Mouse (Mus musculus) MEL (cell line): ENCODE results near the gene Apoc4. TPM values are rescaled to one million over a fixed set of nuclear protein-coding genes. Genes with fewer than 3 reads are reported as not detected.

Experiments
- DNase-seq: peaks from one replicate; pipeline ENCODE4 v3.0.0; 2011; ENCODE audit warnings: low read depth, low spot score
- H3K27ac ChIP-seq: 2 replicates; pipeline ENCODE4 v1.5.1; 2012; ENCODE audit warnings: low read depth, mild to moderate bottlenecking, control low read depth, low read length, moderate library complexity; ENCODE audit not compliant: control insufficient read depth
- H3K27me3 ChIP-seq, 2 experiments: fragments of 150-350 bp in 1 of 2; sonication (generic) in 1 of 2; 2 replicates each; pipeline ENCODE4 v1.6.1; 2012; ENCODE audit warnings: low read length in 2 of 2, mild to moderate bottlenecking in 2 of 2, improper control_type of control experiment in 1 of 2, moderate library complexity in 1 of 2; ENCODE audit not compliant: insufficient read depth in 2 of 2, control insufficient read depth in 1 of 2
- H3K36me3 ChIP-seq, 2 experiments: 2 replicates each; pipeline ENCODE4 v1.6.1; 2012 to 2014; ENCODE audit warnings: low read length in 2 of 2, improper control_type of control experiment in 1 of 2, inconsistent platforms in 1 of 2, mild to moderate bottlenecking in 1 of 2; ENCODE audit not compliant: insufficient read depth in 2 of 2, control insufficient read depth in 1 of 2
- H3K4me1 ChIP-seq, 2 experiments: fragments of 150-350 bp in 1 of 2; sonication (generic) in 1 of 2; 2 replicates each; pipeline ENCODE4 v1.6.1; 2012; ENCODE audit warnings: low read length in 2 of 2, improper control_type of control experiment in 1 of 2, mild to moderate bottlenecking in 1 of 2; ENCODE audit not compliant: insufficient read depth in 2 of 2, control insufficient read depth in 1 of 2
- H3K4me3 ChIP-seq, 2 experiments: fragments of 150-350 bp in 1 of 2; sonication (generic) in 1 of 2; 2 replicates each; pipeline ENCODE4 v1.5.1; 2012; ENCODE audit warnings: low read depth in 2 of 2, low read length in 2 of 2, mild to moderate bottlenecking in 2 of 2, moderate library complexity in 2 of 2, control low read depth in 1 of 2, improper control_type of control experiment in 1 of 2; ENCODE audit not compliant: control insufficient read depth in 1 of 2, insufficient read depth in 1 of 2
- H3K79me2 ChIP-seq: 2 replicates; pipeline ENCODE4 v1.6.1; 2012; ENCODE audit warnings: mild to moderate bottlenecking, low read length, moderate library complexity; ENCODE audit not compliant: control insufficient read depth, poor library complexity, insufficient read depth
- H3K9ac ChIP-seq: 2 replicates; pipeline ENCODE4 v1.6.1; 2012; ENCODE audit warnings: low read depth, mild to moderate bottlenecking, control low read depth, low read length, moderate library complexity; ENCODE audit not compliant: control insufficient read depth, poor library complexity, severe bottlenecking
- H3K9me3 ChIP-seq: fragments of 150-350 bp; sonication (generic); replicated peaks from 2 replicates; pipeline ENCODE4 v1.6.1; 2012; ENCODE audit warnings: mild to moderate bottlenecking, low read length, improper control_type of control experiment, moderate library complexity; ENCODE audit not compliant: insufficient read depth
- CHD2 ChIP-seq: IDR thresholded peaks from 2 replicates; pipeline ENCODE4 v1.6.1; 2011; ENCODE audit warnings: low read length, improper control_type of control experiment
- EP300 ChIP-seq, 2 experiments: IDR thresholded peaks; 2 replicates each; pipeline ENCODE4 v1.6.1; 2011; ENCODE audit warnings: improper control_type of control experiment in 2 of 2, low read length in 2 of 2, low read depth in 1 of 2, mild to moderate bottlenecking in 1 of 2
- ETS1 ChIP-seq: IDR thresholded peaks from 2 replicates; pipeline ENCODE4 v1.6.1; 2012; ENCODE audit warnings: low read depth, mild to moderate bottlenecking, inconsistent platforms, low read length, improper control_type of control experiment, moderate library complexity
- GABPA ChIP-seq: IDR thresholded peaks from 2 replicates; pipeline ENCODE4 v1.6.1; 2012; ENCODE audit warnings: low read depth, mild to moderate bottlenecking, inconsistent platforms, low read length, improper control_type of control experiment, moderate library complexity
- HCFC1 ChIP-seq: IDR thresholded peaks from 2 replicates; pipeline ENCODE4 v1.6.1; 2012; ENCODE audit warnings: low read depth, mild to moderate bottlenecking, inconsistent platforms, low read length, improper control_type of control experiment, moderate library complexity
- MAFK ChIP-seq: IDR thresholded peaks from 2 replicates; pipeline ENCODE4 v1.6.1; 2011; ENCODE audit warnings: low read depth, mild to moderate bottlenecking, low read length, improper control_type of control experiment, borderline replicate concordance
- MAZ ChIP-seq: IDR thresholded peaks from 2 replicates; pipeline ENCODE4 v1.6.1; 2012; ENCODE audit warnings: low read depth, mild to moderate bottlenecking, inconsistent platforms, low read length, improper control_type of control experiment
- MEF2A ChIP-seq: IDR thresholded peaks from 2 replicates; pipeline ENCODE4 v1.6.1; 2014; ENCODE audit warnings: low read depth, mild to moderate bottlenecking, inconsistent platforms, low read length, improper control_type of control experiment; ENCODE audit not compliant: poor library complexity, insufficient replicate concordance, severe bottlenecking; ENCODE audit errors: extremely low read depth
- NRF1 ChIP-seq: IDR thresholded peaks from 2 replicates; pipeline ENCODE4 v1.6.1; 2014; ENCODE audit warnings: low read depth, mild to moderate bottlenecking, inconsistent platforms, low read length, improper control_type of control experiment, moderate library complexity; ENCODE audit not compliant: poor library complexity, insufficient read depth, severe bottlenecking
- POLR2A ChIP-seq, 2 experiments: IDR thresholded peaks; 2 replicates each; pipeline ENCODE4 v1.6.1; 2011 to 2012; ENCODE audit warnings: low read length in 2 of 2, mild to moderate bottlenecking in 2 of 2, control low read depth in 1 of 2, improper control_type of control experiment in 1 of 2, low read depth in 1 of 2, moderate library complexity in 1 of 2; ENCODE audit not compliant: control insufficient read depth in 1 of 2, insufficient read depth in 1 of 2, poor library complexity in 1 of 2
- POLR2AphosphoS2 ChIP-seq: IDR thresholded peaks from 2 replicates; pipeline ENCODE4 v1.6.1; 2011; ENCODE audit warnings: low read length, improper control_type of control experiment
- RCOR1 ChIP-seq: IDR thresholded peaks from 2 replicates; pipeline ENCODE4 v1.6.1; 2012; ENCODE audit warnings: low read depth, mild to moderate bottlenecking, inconsistent platforms, low read length, improper control_type of control experiment
- SMC3 ChIP-seq: IDR thresholded peaks from 2 replicates; pipeline ENCODE4 v1.6.1; 2011; ENCODE audit warnings: low read depth, low read length, improper control_type of control experiment
- TCF12 ChIP-seq: IDR thresholded peaks from 2 replicates; pipeline ENCODE4 v1.6.1; 2014; ENCODE audit warnings: low read depth, mild to moderate bottlenecking, inconsistent platforms, low read length, improper control_type of control experiment, moderate library complexity
- UBTF ChIP-seq: IDR thresholded peaks from 2 replicates; pipeline ENCODE4 v1.6.1; 2012; ENCODE audit warnings: low read depth, mild to moderate bottlenecking, inconsistent platforms, low read length, improper control_type of control experiment, moderate library complexity, borderline replicate concordance; ENCODE audit not compliant: insufficient read depth
- USF2 ChIP-seq, 2 experiments: IDR thresholded peaks; 2 replicates each; pipeline ENCODE4 v1.6.1; 2011 to 2012; ENCODE audit warnings: improper control_type of control experiment in 2 of 2, low read length in 2 of 2, borderline replicate concordance in 1 of 2, inconsistent platforms in 1 of 2, low read depth in 1 of 2, mild to moderate bottlenecking in 1 of 2; ENCODE audit not compliant: insufficient read depth in 1 of 2
- ZKSCAN1 ChIP-seq: IDR thresholded peaks from 2 replicates; pipeline ENCODE4 v1.6.1; 2012; ENCODE audit warnings: low read depth, mild to moderate bottlenecking, inconsistent platforms, low read length, improper control_type of control experiment, moderate library complexity
- polyA plus RNA-seq, 2 experiments: library from polyadenylated mRNA; stranded (reverse) in 1 of 2; unstranded in 1 of 2; fragments of >175 nt in 1 of 2; fragments of >200 nt in 1 of 2; gene quantifications; 2 replicates each; pipeline versions ENCODE4 v1.2.1 to v1.2.4; 2012; ENCODE audit warnings: low replicate concordance in 2 of 2, low read depth in 1 of 2; ENCODE audit not compliant: insufficient read length in 2 of 2, insufficient read depth in 1 of 2, missing spikeins in 1 of 2
- total RNA-seq: library from RNA; depleted of rRNA; stranded (reverse); fragments of 300-350 nt; gene quantifications from 2 replicates; pipeline ENCODE4 v1.2.3, GENCODE M21; 2012

Apoc4 gene
- total and polyA plus RNA-seq, 3 experiments = not detected

DNA sequence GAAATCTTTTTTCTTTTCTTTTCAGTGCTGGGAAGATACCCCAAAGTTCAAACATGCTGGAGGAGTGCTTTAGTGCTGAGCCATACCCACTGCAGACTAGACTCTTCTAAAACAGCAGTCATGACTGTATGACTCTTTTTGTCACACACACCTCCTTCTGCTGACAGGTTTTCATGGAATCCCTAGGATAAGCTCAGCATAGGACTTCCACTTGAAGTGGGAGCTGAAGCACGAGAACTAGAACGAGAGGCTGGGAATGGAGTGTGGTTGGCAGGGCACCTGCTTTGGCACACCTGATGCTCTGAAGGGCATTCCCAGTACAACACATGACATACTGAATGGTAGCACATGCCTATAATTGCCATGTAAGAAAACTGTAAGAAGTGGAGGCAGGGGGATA is 28.7 kb downstream of the Apoc4 start:
- H3K9ac ChIP-seq = no peak overlapping the region
- H3K9me3 ChIP-seq = no peaks in the 10 kb centered on the region
- TF ChIP-seq MEF2A = no peak
- no peak for TF ChIP-seq TCF12
- TF ChIP-seq, all 39 proteins: peak for 0
- 0 out of 2 replicates have a peak, but pooled peaks cover 1% of the 10 kb centered on the region for H3K79me2 ChIP-seq
- no peak for DNase-seq
- no peak overlapping the region for H3K4me3 ChIP-seq
- no peak overlapping the region for H3K27ac ChIP-seq
- no peaks in the 10 kb centered on the region for H3K27me3 ChIP-seq
- peaks cover 0 to 15% of the 10 kb centered on the region in 2 experiments; a peak in 2 of 4 replicates for H3K36me3 ChIP-seq
- no peaks in the 10 kb centered on the region for H3K4me1 ChIP-seq

DNA sequence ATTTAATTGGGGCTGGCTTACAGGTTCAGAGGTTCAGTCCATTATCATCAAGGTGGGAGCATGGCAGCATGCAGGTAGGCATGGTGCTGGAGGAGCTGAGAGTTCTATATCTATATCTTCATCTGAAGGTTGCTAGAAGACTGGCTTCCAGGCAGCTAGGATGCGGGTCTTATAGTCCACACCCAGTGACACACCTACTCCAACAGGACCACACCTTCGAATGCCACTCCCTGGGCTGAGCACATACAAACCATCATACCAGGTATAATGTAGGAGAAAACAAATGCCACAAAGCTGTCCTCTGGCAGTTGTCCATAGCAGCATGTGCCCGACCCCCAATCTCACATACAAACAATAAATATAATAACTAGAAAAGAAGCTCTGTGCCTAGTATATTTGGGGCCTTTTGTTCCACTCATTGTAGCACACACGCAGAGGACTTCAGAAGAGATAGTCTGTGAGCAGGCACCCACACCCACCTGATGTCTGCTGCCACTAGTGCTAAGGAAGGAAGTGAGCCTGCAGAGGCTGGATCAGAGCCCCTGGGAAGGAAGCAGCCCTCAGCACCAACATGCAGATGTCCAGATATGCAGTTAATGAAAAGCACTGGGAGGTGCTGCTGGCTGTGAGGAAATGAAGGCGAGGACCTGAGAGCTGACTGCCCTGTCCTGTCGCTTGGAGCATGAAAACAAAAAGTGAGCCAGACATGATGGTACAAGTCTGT is 30.1 kb downstream of the Apoc4 start:
- no peaks in the 10 kb centered on the region for H3K79me2 ChIP-seq
- no peaks in the 10 kb centered on the region for H3K9me3 ChIP-seq
- no peak for TF ChIP-seq UBTF
- no peak for TF ChIP-seq EP300 (IDR thresholded peaks at IDR 0.05; ENCODE audit: low read depth in 1 of 2, low read length in 2 of 2)
- TF ChIP-seq SMC3 = no peak
- TF ChIP-seq RCOR1 = no peak
- no peak for TF ChIP-seq POLR2A (IDR thresholded peaks at IDR 0.05; ENCODE audit: control insufficient read depth in 1 of 2, insufficient read depth in 1 of 2, low read depth in 1 of 2, low read length in 2 of 2, poor library complexity in 1 of 2)
- no peak for TF ChIP-seq POLR2AphosphoS2
- TF ChIP-seq ZKSCAN1 = no peak
- no peak for TF ChIP-seq USF2 (IDR thresholded peaks at IDR 0.05; ENCODE audit: borderline replicate concordance in 1 of 2, insufficient read depth in 1 of 2, low read depth in 1 of 2, low read length in 2 of 2)
- H3K27me3 ChIP-seq = no peaks in the 10 kb centered on the region
- H3K4me1 ChIP-seq = no peaks in the 10 kb centered on the region
- peaks cover 0 to 15% of the 10 kb centered on the region in 2 experiments; a peak in 2 of 4 replicates for H3K36me3 ChIP-seq
- no peak for DNase-seq
- H3K9ac ChIP-seq = no peak overlapping the region
- no peak overlapping the region for H3K4me3 ChIP-seq
- H3K27ac ChIP-seq = no peak overlapping the region

DNA sequence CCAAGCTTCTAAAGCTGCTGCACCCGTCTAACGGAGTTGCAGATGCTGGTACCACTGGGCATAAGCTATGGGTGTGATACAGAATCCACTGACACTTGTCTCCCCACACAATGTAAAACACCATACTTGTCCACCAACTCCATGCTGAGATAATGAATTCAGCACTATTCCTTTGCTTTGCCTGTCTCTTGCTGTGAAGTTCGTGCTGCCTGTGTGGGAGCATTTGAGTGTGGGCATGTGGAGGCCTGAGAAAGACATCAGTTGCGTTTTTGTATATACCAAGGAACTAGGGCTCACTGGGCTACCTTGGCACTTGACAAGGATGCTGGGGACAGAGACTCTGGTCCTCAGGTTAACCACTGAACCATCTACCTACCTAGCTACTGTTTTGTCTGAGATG is 40.1 kb downstream of the Apoc4 start:
- no peak overlapping the region for H3K27ac ChIP-seq
- no peak overlapping the region for H3K4me3 ChIP-seq
- DNase-seq = no peak
- H3K9me3 ChIP-seq = no peaks in the 10 kb centered on the region
- H3K27me3 ChIP-seq = no peaks in the 10 kb centered on the region
- TF ChIP-seq NRF1 (no peak), CHD2 (no peak), TCF12 (no peak), ETS1 (no peak), USF2 (IDR thresholded peaks at IDR 0.05; ENCODE audit: borderline replicate concordance in 1 of 2, insufficient read depth in 1 of 2, low read depth in 1 of 2, low read length in 2 of 2) (no peak), MAZ (no peak), MAFK (no peak), HCFC1 (no peak), ZKSCAN1 (no peak), SMC3 (no peak), GABPA (no peak)
- no peaks in the 10 kb centered on the region for H3K79me2 ChIP-seq
- peaks cover 0 to 21% of the 10 kb centered on the region in 2 experiments; a peak in 2 of 4 replicates for H3K36me3 ChIP-seq
- H3K9ac ChIP-seq = no peak overlapping the region
- no peaks in the 10 kb centered on the region for H3K4me1 ChIP-seq
